ENCODE assay signal across 21 mouse cellular contexts in genomic region chr2:24186176-24186575, GRCm38 (mm10). TPM values are rescaled to one million over a fixed set of nuclear protein-coding genes. Genes with fewer than 3 reads are reported as not detected.
A peak's percentile ranks its signal among the peaks of the same experiment; 100 is the strongest.
DNase-seq lines count a peak whose midpoint lies in the region; ATAC-seq lines count a peak whose summit lies in the region.
"Had no signal": no experiment of that assay in that cellular context is flagged by ENCODE, and none has a peak within 500 bp of the region (broad histone marks: within the 10 kb centered on the region; RNA-seq: fewer than 3 reads in every experiment).

Gene Il1f9, plus strand, starts transcription at chr2:24186476.

- peak; percentile 9 for DNase-seq in lung, postnatal 36 days
- no peak for DNase-seq in lung, postnatal 4 days
- DNase-seq in cerebellum, postnatal 4 days (ENCODE audit: low spot score in 2 of 2) = no peak
- DNase-seq in embryo, embryonic 10 days (ENCODE audit: low spot score) = no peak
- no peak for DNase-seq in cerebellum, postnatal 14 days
- DNase-seq: adrenal gland, adult 2 months; adrenal gland, postnatal 10 days; adrenal gland, postnatal 25 days; cerebellum, adult 11-12 months; cerebellum, adult 2 months; cerebellum, adult 9-10 months; cerebellum, postnatal 10 days; cerebellum, postnatal 36 days; embryo, embryonic 11 days had no signal

- ATAC-seq in granulocyte monocyte progenitor cell, adult 5-6 weeks (replicated peaks; ENCODE audit: poor library complexity, severe bottlenecking) = peak; percentile 18; the same call in 1 of the 2 replicates
- ATAC-seq in neutrophil, adult 5-6 weeks (ENCODE audit: extremely low read depth, insufficient number of reproducible peaks, low FRiP score, poor library complexity, severe bottlenecking) = peak; percentile 42
- ATAC-seq: forebrain, embryonic 14.5 days; forebrain, embryonic 16.5 days had no signal

RNA-seq across cellular contexts. Expression of gene Il1f9, which starts in this region (rescaled TPM):
- 2.5 TPM in 1 of 2 replicates, not detected in the other for total RNA-seq in granulocyte monocyte progenitor cell, adult 5-6 weeks (2014; fragmentation: Nextera tagmentation)
- total RNA-seq in granulocyte monocyte progenitor cell, adult 5-6 weeks (2017) = 2.0 and 2.3 TPM in 2 replicates
- 318 and 323 TPM in 2 replicates for total RNA-seq in neutrophil, adult 5-6 weeks (2017)
- total RNA-seq: adrenal gland, adult 2 months; adrenal gland, postnatal 25 days; adrenal gland, postnatal 4 days; ES-E14; MEL had no signal

Comparison
In these comparisons a context has a peak if more than half of its experiments do, and no peak if none do; other contexts are left out.
1. RNA of gene Il1f9 (total RNA-seq): 318 to 323 TPM in neutrophil, adult 5-6 weeks; 2.0 to 2.5 TPM in granulocyte monocyte progenitor cell, adult 5-6 weeks; every median in the first group is over 10 times any median in the second.